Mouse (Mus musculus) spleen, adult 10 weeks (tissue): ENCODE results near the gene Adam6a. TPM values are rescaled to one million over a fixed set of nuclear protein-coding genes. Genes with fewer than 3 reads are reported as not detected.

Experiments
- polyA plus RNA-seq: library from polyadenylated mRNA; stranded (reverse); fragments of 350-450 nt; fragmentation: Illumina TruSeq; extraction: RNeasy Lipid Tissue Mini Kit (QIAGEN cat#74804); gene quantifications from one replicate; pipeline ENCODE4 v1.2.3, GENCODE M21; 2015; ENCODE audit warnings: low replicate concordance; ENCODE audit not compliant: insufficient read depth

The Adam6a gene
- not detected for polyA plus RNA-seq

DNA sequence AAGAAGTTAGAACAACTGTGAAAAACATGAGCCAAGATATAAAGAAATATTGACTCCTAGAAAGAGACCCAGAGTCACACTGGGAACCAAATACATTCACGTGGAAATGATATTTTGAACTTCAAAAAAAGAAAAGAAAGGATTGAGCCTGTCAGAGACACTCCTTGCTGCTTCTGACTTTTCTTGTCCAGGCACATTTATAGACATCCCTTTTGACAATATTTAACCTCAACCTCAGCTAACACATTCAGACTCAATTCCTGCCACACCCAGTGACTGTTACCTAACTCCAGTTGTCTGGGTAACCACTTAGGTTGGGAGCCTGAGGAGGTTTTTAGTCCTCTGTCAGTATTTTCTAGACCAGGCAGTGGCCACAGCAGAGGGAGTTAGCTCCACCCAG is at the start of gene Adam6a:
Adam6a (plus strand) TSS at position 301 of the 400 bp plus-strand sequence.

Other genes with a start within 250 kb of the Adam6a start
- gene Adam6b, start 54.4 kb upstream of the Adam6a start, polyA plus RNA-seq, result 5.3 TPM